Mouse (Mus musculus) cortical plate, adult 2 months (tissue): ENCODE measurements around the gene Rnf123.

Experiments used
- CTCF ChIP-seq: fragments of 200-500 bp; IDR thresholded peaks from 2 replicates; pipeline ENCODE4 v1.5.1; 2011; ENCODE audit warnings: mild to moderate bottlenecking, control low read depth, low read length; ENCODE audit not compliant: insufficient read depth; ENCODE audit errors: extremely low read depth
- POLR2A ChIP-seq: fragments of 200-500 bp; IDR thresholded peaks from 2 replicates; pipeline ENCODE4 v1.6.1; 2011; ENCODE audit warnings: mild to moderate bottlenecking, low read length, control low read depth; ENCODE audit not compliant: insufficient read depth; ENCODE audit errors: extremely low read depth

DNA sequence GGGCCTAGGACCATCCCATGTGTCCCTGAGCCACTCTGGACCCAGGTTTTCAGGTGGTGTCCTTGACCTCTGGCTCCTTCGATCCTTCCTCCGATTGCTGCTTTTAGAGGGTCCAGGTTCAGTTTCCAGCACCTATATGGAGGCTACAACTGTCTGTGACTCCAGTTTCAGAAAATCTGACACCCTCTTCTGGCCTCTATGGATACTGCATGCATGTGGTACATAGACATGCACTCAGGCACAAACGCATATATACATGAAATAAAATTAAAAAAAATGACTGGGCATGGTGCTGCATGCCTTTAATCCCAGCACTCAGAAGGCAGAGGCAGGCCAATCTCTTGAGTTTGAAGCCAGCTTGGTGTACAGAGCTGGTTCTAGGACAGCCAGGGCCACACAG lies 55.3 kb downstream of the Rnf123 start:
- no peak for TF ChIP-seq CTCF
- TF ChIP-seq POLR2A, result no peak
